Mouse (Mus musculus) CD4-positive helper T cell, adult 2 months (primary cell): ENCODE measurements around the gene Tmem30c.

Experiments
- DNase-seq: peaks from one replicate; pipeline ENCODE4 v3.0.0-alpha.2; 2012; ENCODE audit warnings: low read depth, missing footprints, low spot score

Tmem30c gene

GRCm38 (mm10) chr16:57292765-57293164, at the start of gene Tmem30c:
Gene Tmem30c (minus strand): TSS chr16:57292865.
- no peak for DNase-seq

- DNase-seq = no peak
Observed at GRCm38 (mm10) chr16:57340613-57340898, 47.9 kb upstream of the Tmem30c start.

GRCm38 (mm10) chr16:57339765-57340612, 47.3 kb upstream of the Tmem30c start:
- no peak for DNase-seq

GRCm38 (mm10) chr16:57336770-57337423, 44.2 kb upstream of the Tmem30c start:
- peak; percentile 43 for DNase-seq

GRCm38 (mm10) chr16:57332301-57332700, 39.6 kb upstream of the Tmem30c start:
- no peak for DNase-seq

DNA sequence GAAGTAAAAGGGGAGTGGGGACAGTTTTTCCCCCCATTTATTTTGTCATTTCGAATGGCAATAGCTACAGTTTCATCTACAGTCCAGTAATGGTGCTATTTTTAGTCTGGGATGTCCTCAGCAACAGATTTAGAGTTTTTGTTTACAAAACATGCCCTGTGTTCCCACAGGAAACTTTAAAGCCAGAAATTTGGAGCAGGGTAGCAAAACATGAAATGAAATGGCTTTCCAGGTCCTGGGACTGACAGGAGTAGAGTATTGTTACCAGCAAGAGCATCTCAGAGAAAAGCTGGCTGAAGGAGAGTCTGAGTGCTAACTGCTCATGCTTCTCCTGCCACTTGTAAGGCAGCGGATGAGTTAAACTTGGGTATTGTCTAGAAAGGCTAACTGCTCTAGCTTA, 37.4 kb upstream of the Tmem30c start:
- no peak for DNase-seq

DNA sequence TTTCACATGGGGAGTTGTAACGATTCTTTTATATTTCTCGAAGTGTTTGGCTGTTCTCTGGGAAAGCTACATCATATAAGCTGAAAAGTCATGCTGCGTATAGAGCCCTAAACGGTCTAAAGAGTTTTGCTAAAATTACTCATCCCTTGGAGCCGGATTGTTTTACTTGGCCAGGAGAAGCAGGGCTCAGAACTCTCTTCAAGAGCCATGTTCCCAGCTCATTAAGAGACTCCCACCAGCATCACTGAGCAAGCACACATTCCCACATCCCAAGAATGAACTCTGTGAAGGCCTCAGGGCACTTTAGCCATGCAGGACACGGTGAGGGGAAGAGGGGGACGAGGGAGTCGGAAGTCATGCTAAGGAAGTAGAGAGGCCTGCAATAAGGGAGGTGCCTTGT, 36.4 kb upstream of the Tmem30c start:
- DNase-seq = no peak

DNA sequence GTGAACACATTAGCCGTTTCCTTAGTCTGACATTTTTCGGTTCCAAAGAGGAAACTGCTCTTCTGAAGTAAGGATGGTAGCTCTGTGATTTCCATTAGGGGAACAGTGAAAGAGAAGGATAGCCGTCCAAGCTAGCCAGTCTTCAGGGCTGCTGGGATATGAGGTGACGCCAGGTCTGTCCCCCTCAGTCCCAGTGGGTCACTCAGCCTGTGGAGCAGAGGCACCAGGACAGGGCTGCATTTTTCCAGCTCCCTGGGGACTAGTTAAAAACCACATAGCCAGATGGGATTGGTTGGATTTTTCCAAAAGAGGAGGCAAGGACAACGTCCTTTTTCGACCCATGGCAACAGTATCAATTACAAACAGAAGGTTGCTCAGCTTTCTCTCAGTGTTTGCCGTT, 34.3 kb upstream of the Tmem30c start:
- DNase-seq = no peak

GRCm38 (mm10) chr16:57319284-57320124, 26.8 kb upstream of the Tmem30c start:
- DNase-seq = peak; percentile 64

GRCm38 (mm10) chr16:57318637-57319125, 26.0 kb upstream of the Tmem30c start:
- no peak for DNase-seq

DNA sequence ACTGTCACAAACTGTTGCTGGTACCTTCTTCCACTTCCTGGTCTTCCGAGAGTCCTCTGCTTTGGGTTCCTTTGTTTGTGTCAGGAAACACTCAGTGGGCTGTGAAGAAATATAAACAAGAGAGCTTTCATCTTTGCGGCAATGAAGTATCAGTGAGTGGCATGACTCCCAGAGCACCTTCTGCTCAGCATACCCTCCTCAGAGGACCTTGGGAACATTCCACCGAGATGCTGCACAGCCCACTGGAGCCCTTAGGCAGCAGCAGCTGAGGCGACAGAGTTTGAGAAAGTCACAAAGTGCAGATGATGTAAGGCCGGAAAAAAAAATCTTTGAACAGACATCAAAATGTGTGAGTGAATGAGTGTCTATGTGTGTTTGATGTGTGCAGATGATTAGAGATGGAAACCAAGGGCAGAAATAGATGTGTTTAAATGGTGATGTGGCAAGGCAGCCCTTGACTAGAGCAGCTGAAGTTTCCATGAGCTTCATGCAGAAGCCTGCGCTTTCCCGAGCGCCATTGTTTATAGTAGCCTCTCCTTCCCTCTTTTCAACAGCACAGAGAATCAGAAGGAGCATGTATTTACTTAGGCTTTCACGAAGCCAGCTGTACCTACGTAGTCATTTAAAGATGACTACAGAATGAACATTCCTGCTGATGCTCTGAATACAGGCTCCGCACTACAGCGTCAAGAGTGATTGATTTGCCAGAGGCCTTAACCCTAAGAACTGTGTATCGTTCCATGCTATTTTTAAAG, 25.4 kb upstream of the Tmem30c start:
- peak; percentile 61 for DNase-seq

- no peak for DNase-seq
Observed at GRCm38 (mm10) chr16:57317127-57317526, 24.5 kb upstream of the Tmem30c start.

DNA sequence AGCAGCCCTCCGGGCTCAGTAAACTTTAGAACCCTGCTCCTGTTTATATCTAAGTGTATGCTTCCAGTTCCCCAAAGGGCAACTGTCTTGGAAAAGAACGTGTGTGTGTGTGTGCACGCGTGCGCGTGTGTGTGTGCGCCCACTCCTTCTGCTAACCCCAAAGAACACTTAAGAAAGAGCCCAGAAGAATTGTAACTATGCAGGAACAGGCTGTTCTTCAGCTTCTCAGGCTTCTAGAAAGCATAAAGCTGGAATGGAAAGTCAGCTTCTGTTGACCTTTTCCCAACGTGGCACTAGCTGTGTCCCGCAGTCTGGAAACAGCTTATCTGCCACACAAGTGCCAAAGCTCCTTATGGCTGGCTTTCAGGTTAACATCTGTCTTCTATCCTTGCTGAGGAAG, 22.4 kb upstream of the Tmem30c start:
- no peak for DNase-seq

GRCm38 (mm10) chr16:57314236-57314635, 21.6 kb upstream of the Tmem30c start:
- no peak for DNase-seq

DNA sequence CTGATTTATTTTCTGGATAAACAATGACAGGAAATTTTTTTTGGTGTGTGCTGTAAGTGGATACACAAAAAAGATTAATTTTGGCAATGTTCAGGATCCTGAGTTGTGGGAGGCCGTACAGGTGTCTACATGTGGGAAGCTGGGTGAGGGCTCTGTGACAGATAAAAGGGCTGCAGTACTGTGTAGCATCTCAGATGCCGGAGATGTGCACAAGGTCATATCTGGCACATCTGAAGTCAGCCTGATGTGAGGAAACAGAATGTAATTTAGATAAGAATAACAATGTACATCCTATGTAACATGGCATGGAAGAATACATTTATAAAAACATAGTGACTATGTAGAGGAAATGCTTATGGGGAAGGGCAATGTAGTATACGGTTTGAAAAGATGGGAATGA, 20.8 kb upstream of the Tmem30c start:
- DNase-seq = no peak

DNA sequence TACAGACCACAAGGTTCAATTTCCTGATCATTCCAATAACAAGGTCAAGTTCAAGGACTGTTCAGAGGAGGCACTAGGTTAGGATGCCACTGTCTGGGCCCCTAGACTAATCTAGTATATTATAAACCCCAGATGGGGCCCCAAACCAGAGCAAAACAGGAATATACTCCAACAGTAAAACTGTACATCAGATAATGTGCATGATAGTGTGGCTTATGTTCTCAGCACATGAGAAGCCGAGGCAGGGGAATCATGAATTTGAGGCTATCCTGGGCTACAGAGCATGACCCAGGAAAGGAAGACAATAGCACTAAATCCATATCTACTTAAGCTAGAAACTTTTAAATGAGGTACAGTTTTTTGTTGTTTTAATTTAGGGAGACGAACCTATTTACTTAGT, 19.5 kb upstream of the Tmem30c start:
- no peak for DNase-seq

- DNase-seq = no peak
Observed at GRCm38 (mm10) chr16:57305463-57305862, 12.8 kb upstream of the Tmem30c start.

DNA sequence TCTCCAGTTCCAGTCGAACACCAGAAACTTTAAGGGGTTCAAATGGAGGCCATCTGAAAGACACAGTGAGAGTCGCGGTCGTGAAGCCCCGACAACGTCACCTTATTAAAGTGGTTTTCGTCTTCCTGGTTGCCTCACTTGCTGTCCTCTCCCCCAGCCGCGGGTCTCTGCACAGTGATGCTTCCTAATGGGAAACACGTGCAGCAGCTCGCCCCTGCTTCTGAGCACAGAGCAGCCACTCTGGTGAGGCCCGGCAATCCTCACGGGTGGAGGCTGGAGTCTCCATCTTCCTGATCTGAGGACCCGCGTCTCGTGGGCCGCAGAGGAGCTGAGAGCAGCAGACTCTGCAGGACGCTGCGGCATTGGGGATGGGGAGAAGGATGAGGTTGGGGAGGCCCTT, 11.1 kb upstream of the Tmem30c start:
- DNase-seq = no peak

- DNase-seq = no peak
Observed at GRCm38 (mm10) chr16:57302792-57303698, 10.4 kb upstream of the Tmem30c start.

GRCm38 (mm10) chr16:57301512-57302115, 8.9 kb upstream of the Tmem30c start:
- DNase-seq = peak; percentile 10
